Mouse (Mus musculus) ES-Bruce4 (cell line): Measurements from ENCODE around the gene S1pr2. TPM values are rescaled to one million over a fixed set of nuclear protein-coding genes. Genes with fewer than 3 reads are reported as not detected.

Source experiments
- H3K27ac ChIP-seq: 2 replicates; pipeline ENCODE4 v1.5.1; 2012; ENCODE audit warnings: low read length, inconsistent platforms; ENCODE audit not compliant: insufficient read depth
- H3K27me3 ChIP-seq: 2 replicates; pipeline ENCODE4 v1.6.1; 2012; ENCODE audit warnings: mild to moderate bottlenecking, low read length, inconsistent platforms; ENCODE audit not compliant: control insufficient read depth, poor library complexity, insufficient read depth, severe bottlenecking
- H3K36me3 ChIP-seq: 2 replicates; pipeline ENCODE4 v1.6.1; 2012; ENCODE audit warnings: inconsistent platforms, mild to moderate bottlenecking, low read length, moderate library complexity; ENCODE audit not compliant: control insufficient read depth, poor library complexity, insufficient read depth, severe bottlenecking
- H3K4me1 ChIP-seq: one replicate; pipeline ENCODE4 v1.8.1; 2011; ENCODE audit warnings: low read length; ENCODE audit not compliant: control insufficient read depth, insufficient read depth
- H3K4me3 ChIP-seq: 2 replicates; pipeline ENCODE4 v1.5.1; 2011; ENCODE audit warnings: low read depth, mild to moderate bottlenecking, low read length
- H3K9ac ChIP-seq: 2 replicates; pipeline ENCODE4 v1.6.1; 2012; ENCODE audit warnings: low read depth, mild to moderate bottlenecking, inconsistent platforms; ENCODE audit not compliant: poor library complexity, severe bottlenecking
- H3K9me3 ChIP-seq: replicated peaks from 2 replicates; pipeline ENCODE4 v1.6.1; 2012; ENCODE audit warnings: mild to moderate bottlenecking, low read length, inconsistent platforms; ENCODE audit not compliant: control insufficient read depth, poor library complexity, insufficient read depth, severe bottlenecking
- CTCF ChIP-seq: IDR thresholded peaks from one replicate; pipeline ENCODE4 v1.8.1; 2011; ENCODE audit warnings: low read depth, low read length
- EP300 ChIP-seq: IDR thresholded peaks from 2 replicates; pipeline ENCODE4 v1.6.1; 2011; ENCODE audit warnings: low read depth, low read length; ENCODE audit not compliant: insufficient read depth
- POLR2A ChIP-seq: IDR thresholded peaks from one replicate; pipeline ENCODE4 v1.8.1; 2011; ENCODE audit warnings: low read length; ENCODE audit not compliant: insufficient read depth
- polyA plus RNA-seq: library from polyadenylated mRNA; stranded (reverse); fragments of >200 nt; gene quantifications from 2 replicates; pipeline ENCODE4 v1.2.4, GENCODE M21; 2011; ENCODE audit warnings: low read depth; ENCODE audit not compliant: missing spikeins, insufficient read depth, insufficient read length

Gene S1pr2
- polyA plus RNA-seq, 1 experiment, result 19.9 TPM

DNA sequence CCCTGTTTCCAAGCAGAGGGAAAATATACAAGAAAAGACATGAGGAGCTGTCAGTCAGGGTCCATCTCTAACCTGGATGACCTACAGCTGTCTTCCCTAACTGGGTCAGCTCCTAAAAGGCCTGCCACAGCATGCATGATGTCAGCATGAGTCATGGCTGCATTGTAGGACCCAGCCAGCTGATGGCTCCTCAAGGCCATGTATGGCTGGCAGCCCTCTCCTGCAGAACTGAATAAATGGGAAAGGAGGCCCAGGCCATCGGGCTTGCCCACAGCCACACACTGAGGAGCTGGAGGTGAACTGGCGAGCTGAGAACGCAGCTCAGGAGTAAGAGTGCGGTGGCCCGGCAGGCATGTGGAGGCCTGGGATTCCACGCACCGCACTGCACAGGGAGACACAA, 33.2 kb downstream of the S1pr2 start:
- H3K4me1 ChIP-seq, result peaks cover 14% of the 10 kb centered on the region
- no peaks in the 10 kb centered on the region for H3K9me3 ChIP-seq
- H3K4me3 ChIP-seq, result no peak overlapping the region
- peaks cover 30% of the 10 kb centered on the region for H3K36me3 ChIP-seq
- H3K27me3 ChIP-seq, result no peaks in the 10 kb centered on the region
- TF ChIP-seq EP300, result no peak
- TF ChIP-seq CTCF, result no peak
- TF ChIP-seq POLR2A, result no peak
- no peak overlapping the region for H3K9ac ChIP-seq
- H3K27ac ChIP-seq, result peak overlapping the region; percentile 24

DNA sequence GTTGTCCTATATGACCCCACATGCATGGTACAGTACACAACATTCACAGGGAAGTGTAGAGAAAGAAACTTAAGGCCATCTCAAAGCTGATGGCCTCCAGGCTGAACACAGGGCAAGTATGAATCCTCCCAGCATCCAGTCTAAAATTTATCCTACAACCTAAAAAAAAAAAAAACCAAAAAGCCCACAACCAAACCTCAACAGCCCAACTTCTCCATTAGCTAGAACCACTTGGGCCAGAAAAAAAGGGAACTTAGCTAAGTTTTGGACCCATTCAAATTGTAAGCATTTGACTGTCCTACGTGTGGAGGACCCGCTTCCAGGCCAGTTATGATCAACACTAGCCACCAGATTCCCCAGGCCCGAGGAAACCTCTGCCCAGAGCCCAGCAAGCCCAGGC, 53.3 kb downstream of the S1pr2 start:
- Histone ChIP-seq H3K27me3 (no peaks in the 10 kb centered on the region), H3K9me3 (no peaks in the 10 kb centered on the region), H3K4me3 (no peak overlapping the region), H3K9ac (no peak overlapping the region), H3K4me1 (no peaks in the 10 kb centered on the region), H3K27ac (no peak overlapping the region), H3K36me3 (peaks cover 92% of the 10 kb centered on the region)
- TF ChIP-seq CTCF, result no peak
- no peak for TF ChIP-seq POLR2A
- no peak for TF ChIP-seq EP300

DNA sequence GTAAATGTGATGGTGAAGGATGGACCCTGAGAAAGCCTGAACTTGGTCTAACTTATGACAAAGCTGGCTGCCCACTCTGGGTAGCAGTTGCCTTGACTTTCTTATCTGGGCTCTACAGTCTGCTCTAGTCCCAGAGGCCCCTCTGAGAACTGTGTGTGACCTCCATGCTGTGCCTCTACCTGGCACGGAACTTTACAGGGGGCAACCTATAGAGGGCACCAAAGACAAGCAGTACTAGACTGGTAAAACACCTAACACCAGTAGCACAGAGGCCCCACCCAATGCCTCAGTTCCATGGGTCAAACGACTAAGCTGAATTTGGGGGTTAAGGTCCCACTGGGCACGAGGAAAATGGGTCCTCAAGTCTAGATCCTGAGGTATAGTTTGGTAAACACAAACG, 60.4 kb downstream of the S1pr2 start:
- Histone ChIP-seq H3K27me3 (no peaks in the 10 kb centered on the region), H3K9ac (no peak overlapping the region), H3K36me3 (peaks cover 89% of the 10 kb centered on the region), H3K27ac (no peak overlapping the region), H3K9me3 (no peaks in the 10 kb centered on the region), H3K4me3 (no peak overlapping the region), H3K4me1 (no peaks in the 10 kb centered on the region)
- TF ChIP-seq CTCF, result peak; percentile 33
- TF ChIP-seq POLR2A, result no peak
- no peak for TF ChIP-seq EP300

Other genes starting within 250 kb of the S1pr2 start
- gene Olfm2, start 230.4 kb downstream of the S1pr2 start, polyA plus RNA-seq, result 3.3 and 4.4 TPM in 2 replicates
- 1.3 and 1.6 TPM in 2 replicates for gene Col5a3, start 161.7 kb downstream of the S1pr2 start, polyA plus RNA-seq
- not detected in 2 replicates for gene Rdh8, start 158.3 kb downstream of the S1pr2 start, polyA plus RNA-seq
- gene A230050P20Rik, start 108.1 kb downstream of the S1pr2 start, polyA plus RNA-seq, result 20.5 and 23.9 TPM in 2 replicates
- 1.3 and 2.0 TPM in 2 replicates for gene Angptl6, start 97.1 kb downstream of the S1pr2 start, polyA plus RNA-seq
- 76.9 and 81.2 TPM in 2 replicates for gene Ppan, start 88.6 kb downstream of the S1pr2 start, polyA plus RNA-seq
- gene Eif3g, start 78.2 kb downstream of the S1pr2 start, polyA plus RNA-seq, result 206 and 216 TPM in 2 replicates
- 115 and 120 TPM in 2 replicates for gene Dnmt1, start 16.9 kb downstream of the S1pr2 start, polyA plus RNA-seq
- 45.1 and 50.9 TPM in 2 replicates for gene Mrpl4, start 26.0 kb upstream of the S1pr2 start, polyA plus RNA-seq
- gene Icam1, start 39.2 kb upstream of the S1pr2 start, polyA plus RNA-seq, result 24.9 and 25.7 TPM in 2 replicates
- 1.3 TPM in 1 of 2 replicates, not detected in the other for gene Icam4, start 52.6 kb upstream of the S1pr2 start, polyA plus RNA-seq
- gene Icam5, start 55.3 kb upstream of the S1pr2 start, polyA plus RNA-seq, result 0.94 and 1.3 TPM in 2 replicates
- gene Zglp1, start 90.3 kb upstream of the S1pr2 start, polyA plus RNA-seq, result 2.5 TPM in 1 of 2 replicates, not detected in the other
- gene Gm49373, start 96.3 kb upstream of the S1pr2 start, polyA plus RNA-seq, result 1.0 and 1.4 TPM in 2 replicates
- 25.9 and 38.8 TPM in 2 replicates for gene Fdx1l, start 96.8 kb upstream of the S1pr2 start, polyA plus RNA-seq
- 4.7 and 6.3 TPM in 2 replicates for gene Gm38431, start 115.2 kb upstream of the S1pr2 start, polyA plus RNA-seq
- gene Raver1, start 115.2 kb upstream of the S1pr2 start, polyA plus RNA-seq, result 60.7 and 61.9 TPM in 2 replicates
- gene Tyk2, start 154.5 kb upstream of the S1pr2 start, polyA plus RNA-seq, result 15.5 and 17.8 TPM in 2 replicates
- gene Cdc37, start 173.2 kb upstream of the S1pr2 start, polyA plus RNA-seq, result 164 and 171 TPM in 2 replicates
- gene Pde4a, start 188.9 kb upstream of the S1pr2 start, polyA plus RNA-seq, result 9.5 and 10.4 TPM in 2 replicates